Mouse (Mus musculus): Measurements from ENCODE around the gene Mgat4c. TPM values are rescaled to one million over a fixed set of nuclear protein-coding genes. Genes with fewer than 3 reads are reported as not detected.

Mgat4c gene
- total and polyA plus RNA-seq, 2 experiments = not detected

DNA sequence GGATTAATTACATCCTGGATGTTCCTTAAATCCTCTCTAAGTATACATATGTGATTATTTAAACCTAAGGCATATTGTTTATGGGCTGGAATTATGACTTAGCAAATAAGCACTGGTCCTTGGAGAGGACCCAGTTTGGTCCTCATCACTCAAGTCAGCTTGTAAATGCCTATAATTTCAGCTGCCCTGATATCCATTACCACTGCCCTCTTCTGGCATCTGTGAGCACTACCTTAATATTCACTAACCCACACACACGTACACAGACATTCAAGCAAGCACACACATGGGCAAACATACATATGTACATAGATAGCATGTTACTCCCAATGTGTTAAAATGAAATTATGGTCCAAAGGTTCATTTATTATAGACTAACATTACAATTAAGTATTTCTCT, 474.6 kb downstream of the Mgat4c start:
- 39% methylated on average over 1 of the region's 1 CpGs for WGBS
- TF ChIP-seq CTCF (IDR thresholded peaks at IDR 0.05; ENCODE audit: low read depth, low read length) (no peak), POLR2A (IDR thresholded peaks at IDR 0.05; ENCODE audit: extremely low read depth, insufficient read depth, low read length) (no peak)
- H3K79me2 ChIP-seq (ENCODE audit: control insufficient read depth, insufficient read depth, low read length) = no peaks in the 10 kb centered on the region
- no peak overlapping the region for H3K4me3 ChIP-seq (ENCODE audit: insufficient read depth, low read depth, low read length)
- no peak overlapping the region for H3K9ac ChIP-seq (ENCODE audit: low read depth, low read length)
- H3K36me3 ChIP-seq (ENCODE audit: control insufficient read depth, insufficient read depth, low read length) = no peaks in the 10 kb centered on the region
- no peaks in the 10 kb centered on the region for H3K27me3 ChIP-seq (ENCODE audit: control insufficient read depth, insufficient read depth, low read length)
- peaks cover 4% of the 10 kb centered on the region; the same call in 1 of the 2 replicates for H3K4me1 ChIP-seq (ENCODE audit: control insufficient read depth, insufficient read depth, low read length)
- H3K27ac ChIP-seq (replicated peaks; ENCODE audit: insufficient read depth, low read depth, low read length) = no peak overlapping the region
- DNase-seq (ENCODE audit: extremely low read depth, low read depth, low spot score) = no peak

DNA sequence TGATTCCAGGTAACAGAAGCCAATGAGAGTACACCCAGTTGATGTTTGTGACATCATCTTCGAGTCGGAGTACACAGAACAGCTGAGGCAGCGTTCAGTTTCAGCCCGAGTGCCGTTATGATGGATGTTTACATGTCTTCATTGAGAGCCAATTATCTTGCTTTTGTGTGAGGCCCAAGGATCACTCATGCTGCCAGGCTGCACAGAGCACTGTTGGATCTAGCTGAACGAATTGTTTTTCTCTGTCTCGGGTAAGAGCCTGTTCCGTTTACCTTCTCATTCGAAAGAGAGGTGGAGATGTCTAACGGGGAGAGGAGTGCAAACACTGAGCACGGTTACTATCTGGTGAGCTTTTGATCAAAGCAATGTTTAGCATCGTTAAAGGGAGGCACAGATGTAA, 477.5 kb downstream of the Mgat4c start:
- Histone ChIP-seq H3K9ac (ENCODE audit: low read depth, low read length) (no peak overlapping the region), H3K4me1 (ENCODE audit: control insufficient read depth, insufficient read depth, low read length) (peaks cover 4% of the 10 kb centered on the region; the same call in 1 of the 2 replicates), H3K36me3 (ENCODE audit: control insufficient read depth, insufficient read depth, low read length) (no peaks in the 10 kb centered on the region), H3K79me2 (ENCODE audit: control insufficient read depth, insufficient read depth, low read length) (no peaks in the 10 kb centered on the region), H3K27ac (replicated peaks; ENCODE audit: insufficient read depth, low read depth, low read length) (no peak overlapping the region), H3K27me3 (ENCODE audit: control insufficient read depth, insufficient read depth, low read length) (no peaks in the 10 kb centered on the region), H3K4me3 (ENCODE audit: insufficient read depth, low read depth, low read length) (no peak overlapping the region)
- TF ChIP-seq CTCF (IDR thresholded peaks at IDR 0.05; ENCODE audit: low read depth, low read length) = no peak
- TF ChIP-seq POLR2A (IDR thresholded peaks at IDR 0.05; ENCODE audit: extremely low read depth, insufficient read depth, low read length) = no peak
- WGBS = 10% methylated on average over 12 of the region's 12 CpGs
- peak; percentile 3 for DNase-seq (ENCODE audit: extremely low read depth, low read depth, low spot score)

DNA sequence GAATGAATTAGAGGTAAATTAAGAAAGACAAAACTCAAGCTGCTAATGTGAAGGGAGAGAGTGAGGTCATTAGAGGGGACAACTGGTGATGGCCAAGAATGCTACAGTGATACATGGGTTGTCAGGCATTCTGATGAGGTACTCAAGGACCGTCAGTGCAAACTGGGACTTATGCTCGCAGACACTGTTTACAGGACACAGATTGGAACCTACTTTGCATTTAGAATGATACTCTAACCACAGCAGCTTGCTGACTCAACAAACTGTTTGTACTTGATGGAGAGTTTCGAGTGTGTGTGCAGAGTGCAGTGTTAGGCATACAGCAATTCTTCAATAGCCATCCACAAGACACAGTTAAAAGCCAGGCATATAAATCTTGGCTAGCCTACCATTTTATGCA, 503.4 kb downstream of the Mgat4c start:
- Histone ChIP-seq H3K4me1 (ENCODE audit: control insufficient read depth, insufficient read depth, low read length) (no peaks in the 10 kb centered on the region), H3K9ac (ENCODE audit: low read depth, low read length) (no peak overlapping the region), H3K27me3 (ENCODE audit: control insufficient read depth, insufficient read depth, low read length) (no peaks in the 10 kb centered on the region), H3K36me3 (ENCODE audit: control insufficient read depth, insufficient read depth, low read length) (no peaks in the 10 kb centered on the region), H3K79me2 (ENCODE audit: control insufficient read depth, insufficient read depth, low read length) (no peaks in the 10 kb centered on the region), H3K27ac (replicated peaks; ENCODE audit: insufficient read depth, low read depth, low read length) (no peak overlapping the region), H3K4me3 (ENCODE audit: insufficient read depth, low read depth, low read length) (no peak overlapping the region)
- DNase-seq (ENCODE audit: extremely low read depth, low read depth, low spot score) = no peak
- TF ChIP-seq CTCF (IDR thresholded peaks at IDR 0.05; ENCODE audit: low read depth, low read length) (no peak), POLR2A (IDR thresholded peaks at IDR 0.05; ENCODE audit: extremely low read depth, insufficient read depth, low read length) (no peak)
- WGBS = 65% methylated on average over 3 of the region's 3 CpGs

DNA sequence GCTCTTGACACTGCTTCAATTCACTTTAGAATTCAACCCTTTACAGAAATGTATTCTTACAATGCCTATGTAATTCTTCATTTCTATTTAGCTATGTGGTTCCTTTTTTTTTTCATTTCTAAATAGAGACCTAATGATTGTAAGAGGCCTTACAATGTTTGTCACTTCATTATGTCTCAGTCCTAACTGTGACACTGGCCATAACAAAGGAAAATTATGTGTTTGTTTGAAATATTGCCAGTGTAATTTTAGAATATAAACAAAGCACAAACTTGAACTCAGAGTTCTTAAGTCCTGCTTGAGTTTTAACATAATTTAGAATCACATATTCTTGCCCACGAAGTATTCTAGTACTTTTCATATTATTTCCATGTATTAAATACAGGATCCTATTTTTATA, 510.4 kb downstream of the Mgat4c start:
- Histone ChIP-seq H3K9ac (ENCODE audit: low read depth, low read length) (no peak overlapping the region), H3K4me1 (ENCODE audit: control insufficient read depth, insufficient read depth, low read length) (no peaks in the 10 kb centered on the region), H3K79me2 (ENCODE audit: control insufficient read depth, insufficient read depth, low read length) (no peaks in the 10 kb centered on the region), H3K36me3 (ENCODE audit: control insufficient read depth, insufficient read depth, low read length) (no peaks in the 10 kb centered on the region), H3K27me3 (ENCODE audit: control insufficient read depth, insufficient read depth, low read length) (no peaks in the 10 kb centered on the region), H3K4me3 (ENCODE audit: insufficient read depth, low read depth, low read length) (no peak overlapping the region), H3K27ac (replicated peaks; ENCODE audit: insufficient read depth, low read depth, low read length) (no peak overlapping the region)
- no peak for DNase-seq (ENCODE audit: extremely low read depth, low read depth, low spot score)
- TF ChIP-seq CTCF (IDR thresholded peaks at IDR 0.05; ENCODE audit: low read depth, low read length) (no peak), POLR2A (IDR thresholded peaks at IDR 0.05; ENCODE audit: extremely low read depth, insufficient read depth, low read length) (no peak)
- WGBS = 64% methylated on average over 1 of the region's 1 CpGs

DNA sequence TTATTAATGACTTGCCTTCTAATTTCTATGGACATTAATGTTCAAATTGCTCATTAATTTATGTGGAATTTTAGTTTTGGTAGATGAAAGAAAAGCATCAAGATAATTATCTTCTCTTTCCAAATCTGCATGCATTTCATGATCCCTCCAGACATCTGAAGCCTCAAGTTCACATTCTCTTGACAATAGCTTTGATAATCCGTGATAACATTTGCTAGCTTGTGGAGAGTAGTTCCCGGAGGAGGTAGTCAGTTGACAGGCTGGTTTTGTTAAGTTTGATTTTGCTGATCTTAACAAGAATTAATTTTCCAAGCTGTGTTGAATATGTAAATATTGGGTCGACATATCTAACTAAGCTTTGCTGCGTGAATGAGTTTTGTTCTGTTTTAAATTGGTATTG, 515.6 kb downstream of the Mgat4c start:
- no peak overlapping the region for H3K9ac ChIP-seq (ENCODE audit: low read depth, low read length)
- TF ChIP-seq CTCF (IDR thresholded peaks at IDR 0.05; ENCODE audit: low read depth, low read length) (no peak), POLR2A (IDR thresholded peaks at IDR 0.05; ENCODE audit: extremely low read depth, insufficient read depth, low read length) (no peak)
- no peak overlapping the region for H3K27ac ChIP-seq (replicated peaks; ENCODE audit: insufficient read depth, low read depth, low read length)
- no peak for DNase-seq (ENCODE audit: extremely low read depth, low read depth, low spot score)
- WGBS = 83% methylated on average over 4 of the region's 4 CpGs
- no peaks in the 10 kb centered on the region for H3K27me3 ChIP-seq (ENCODE audit: control insufficient read depth, insufficient read depth, low read length)
- no peaks in the 10 kb centered on the region for H3K79me2 ChIP-seq (ENCODE audit: control insufficient read depth, insufficient read depth, low read length)
- no peak overlapping the region for H3K4me3 ChIP-seq (ENCODE audit: insufficient read depth, low read depth, low read length)
- no peaks in the 10 kb centered on the region for H3K4me1 ChIP-seq (ENCODE audit: control insufficient read depth, insufficient read depth, low read length)
- H3K36me3 ChIP-seq (ENCODE audit: control insufficient read depth, insufficient read depth, low read length) = no peaks in the 10 kb centered on the region

DNA sequence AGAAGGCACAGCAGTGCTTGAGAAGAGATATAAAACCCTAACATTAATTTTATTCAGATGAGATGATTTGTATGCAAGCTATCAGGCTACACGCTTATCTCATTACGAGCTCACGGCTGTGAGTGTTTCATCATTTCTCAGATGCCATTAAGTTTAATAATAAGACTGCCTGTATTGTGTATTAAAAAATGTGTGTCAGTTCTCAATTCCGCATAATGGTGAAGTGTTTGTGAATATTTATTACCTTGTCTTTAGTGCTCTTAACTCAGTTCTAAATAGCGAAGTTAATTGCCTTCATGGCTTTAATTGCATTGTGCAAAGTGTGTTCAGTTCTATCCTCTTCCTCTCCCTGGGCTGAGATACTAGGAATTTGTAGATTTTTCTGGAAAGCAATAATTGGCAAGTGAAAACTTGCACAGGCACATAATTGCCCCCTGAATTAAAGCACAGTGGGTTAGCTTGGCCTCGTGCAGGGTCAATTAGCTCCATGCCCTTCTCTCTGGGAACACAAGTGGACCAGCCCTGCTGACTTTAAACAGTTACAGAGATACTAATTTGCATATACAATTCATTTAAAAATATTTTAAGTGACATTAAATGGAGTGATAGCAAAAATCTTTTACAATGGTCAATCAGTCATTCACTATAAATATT, 557.4 kb downstream of the Mgat4c start:
- Histone ChIP-seq H3K4me1 (ENCODE audit: control insufficient read depth, insufficient read depth, low read length) (no peaks in the 10 kb centered on the region), H3K36me3 (ENCODE audit: control insufficient read depth, insufficient read depth, low read length) (no peaks in the 10 kb centered on the region), H3K9ac (ENCODE audit: low read depth, low read length) (no peak overlapping the region), H3K27me3 (ENCODE audit: control insufficient read depth, insufficient read depth, low read length) (no peaks in the 10 kb centered on the region), H3K27ac (replicated peaks; ENCODE audit: insufficient read depth, low read depth, low read length) (no peak overlapping the region), H3K79me2 (ENCODE audit: control insufficient read depth, insufficient read depth, low read length) (no peaks in the 10 kb centered on the region), H3K4me3 (ENCODE audit: insufficient read depth, low read depth, low read length) (no peak overlapping the region)
- TF ChIP-seq POLR2A (IDR thresholded peaks at IDR 0.05; ENCODE audit: extremely low read depth, insufficient read depth, low read length) (no peak), CTCF (IDR thresholded peaks at IDR 0.05; ENCODE audit: low read depth, low read length) (no peak)
- no peak for DNase-seq (ENCODE audit: extremely low read depth, low read depth, low spot score)
- WGBS = 86% methylated on average over 6 of the region's 6 CpGs
